Mouse (Mus musculus) gastrocnemius, postnatal 14 days (tissue): ENCODE data around the gene Tex35. TPM values are rescaled to one million over a fixed set of nuclear protein-coding genes. Genes with fewer than 3 reads are reported as not detected.

Source experiments
- DNase-seq: peaks from one replicate; pipeline ENCODE4 v3.0.0; 2021; ENCODE audit warnings: mixed read lengths
- intact Hi-C: fragments of 180-260 bp; cut with DNase I; formaldehyde crosslinking; loops from one replicate; pipeline ENCODE4 v1.15.1; 2025; ENCODE audit warnings: low total_unique reads
- total RNA-seq, 2 experiments: library from RNA; stranded (reverse); gene quantifications; 2 replicates each; pipeline ENCODE4 v1.2.3; 2021

The Tex35 gene
- total RNA-seq, 2 experiments from 2014 or later, result not detected

- intact Hi-C loops, result loop anchor here (10.0 kb wide), 1 partner anchor 188 kb away; no protein-coding TSS in a partner anchor
- DNase-seq, result peak; percentile 63
Observed at GRCm38 (mm10) chr1:157086097-157086994, 22.1 kb downstream of the Tex35 start.

GRCm38 (mm10) chr1:157082931-157083330, 25.5 kb downstream of the Tex35 start:
- DNase-seq, result no peak
- intact Hi-C loops, result loop anchor here (10.0 kb wide), 1 partner anchor 192 kb away; no protein-coding TSS in a partner anchor

DNA sequence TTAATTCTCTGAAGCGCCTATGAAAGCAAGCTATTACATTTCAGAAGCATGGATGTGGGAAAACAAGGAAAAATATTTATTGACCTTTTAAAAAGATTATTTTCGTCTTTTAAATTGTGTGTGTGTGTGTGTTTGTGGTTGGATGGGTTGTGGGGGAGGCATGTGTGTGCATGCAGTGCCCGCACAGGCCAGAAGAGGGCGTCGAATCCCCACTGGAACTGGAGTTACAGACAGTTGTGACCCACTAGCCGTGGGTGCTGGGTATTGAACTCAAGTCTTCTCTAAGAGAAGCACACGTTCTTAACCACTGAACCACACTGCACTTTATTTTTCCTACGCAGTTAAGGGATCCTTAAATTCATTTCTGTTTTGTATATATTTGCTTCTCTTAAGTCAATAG, 26.5 kb downstream of the Tex35 start:
- intact Hi-C loops, result loop anchor here (10.0 kb wide), 1 partner anchor 193 kb away; no protein-coding TSS in a partner anchor

GRCm38 (mm10) chr1:157081076-157081804, 27.2 kb downstream of the Tex35 start:
- DNase-seq, result no peak
- intact Hi-C loops, result loop anchor here (10.0 kb wide), 1 partner anchor 194 kb away; no protein-coding TSS in a partner anchor

More for the DNA sequence above, 26.5 kb downstream of the Tex35 start:
- DNase-seq, result no peak

GRCm38 (mm10) chr1:157080071-157080470, 28.4 kb downstream of the Tex35 start:
- intact Hi-C loops, result loop anchor here (10.0 kb wide), 1 partner anchor 195 kb away; no protein-coding TSS in a partner anchor

DNA sequence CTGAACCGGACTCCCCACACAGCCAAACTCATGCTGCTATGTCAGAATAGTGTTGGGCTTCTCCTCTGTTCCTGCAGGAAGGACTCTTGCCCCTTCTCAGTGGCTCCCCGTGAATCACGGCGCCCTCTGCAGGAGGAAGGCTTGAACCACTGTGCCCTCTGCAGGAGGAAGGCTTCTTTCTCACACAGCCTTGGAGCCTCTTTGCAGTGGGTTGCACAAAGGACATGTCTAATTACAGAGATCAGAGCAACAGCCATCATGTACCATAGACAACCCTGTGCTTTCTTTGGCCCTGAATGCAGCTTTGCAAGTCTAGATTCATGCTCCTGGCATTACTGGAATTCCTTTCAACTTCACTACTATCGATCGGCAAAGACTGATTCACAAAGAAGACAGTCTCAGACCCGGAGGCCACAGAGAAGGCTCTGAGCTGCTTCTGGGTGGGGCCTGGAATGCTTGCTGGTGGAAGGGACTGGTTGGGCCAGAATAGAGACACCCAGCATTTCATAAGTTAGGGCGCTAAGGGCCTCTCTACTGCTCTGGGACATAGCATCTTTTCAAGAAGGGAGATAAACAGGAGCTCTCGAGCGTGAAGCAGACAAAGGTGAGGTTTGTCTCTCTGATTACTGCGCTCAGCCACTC, 29.0 kb downstream of the Tex35 start:
- intact Hi-C loops, result loop anchor here (2.0 to 10.0 kb wide), 3 partner anchors 161 to 337 kb away; no protein-coding TSS in a partner anchor
- DNase-seq, result peak; percentile 49

More at GRCm38 (mm10) chr1:157080071-157080470, 28.4 kb downstream of the Tex35 start:
- no peak for DNase-seq

DNA sequence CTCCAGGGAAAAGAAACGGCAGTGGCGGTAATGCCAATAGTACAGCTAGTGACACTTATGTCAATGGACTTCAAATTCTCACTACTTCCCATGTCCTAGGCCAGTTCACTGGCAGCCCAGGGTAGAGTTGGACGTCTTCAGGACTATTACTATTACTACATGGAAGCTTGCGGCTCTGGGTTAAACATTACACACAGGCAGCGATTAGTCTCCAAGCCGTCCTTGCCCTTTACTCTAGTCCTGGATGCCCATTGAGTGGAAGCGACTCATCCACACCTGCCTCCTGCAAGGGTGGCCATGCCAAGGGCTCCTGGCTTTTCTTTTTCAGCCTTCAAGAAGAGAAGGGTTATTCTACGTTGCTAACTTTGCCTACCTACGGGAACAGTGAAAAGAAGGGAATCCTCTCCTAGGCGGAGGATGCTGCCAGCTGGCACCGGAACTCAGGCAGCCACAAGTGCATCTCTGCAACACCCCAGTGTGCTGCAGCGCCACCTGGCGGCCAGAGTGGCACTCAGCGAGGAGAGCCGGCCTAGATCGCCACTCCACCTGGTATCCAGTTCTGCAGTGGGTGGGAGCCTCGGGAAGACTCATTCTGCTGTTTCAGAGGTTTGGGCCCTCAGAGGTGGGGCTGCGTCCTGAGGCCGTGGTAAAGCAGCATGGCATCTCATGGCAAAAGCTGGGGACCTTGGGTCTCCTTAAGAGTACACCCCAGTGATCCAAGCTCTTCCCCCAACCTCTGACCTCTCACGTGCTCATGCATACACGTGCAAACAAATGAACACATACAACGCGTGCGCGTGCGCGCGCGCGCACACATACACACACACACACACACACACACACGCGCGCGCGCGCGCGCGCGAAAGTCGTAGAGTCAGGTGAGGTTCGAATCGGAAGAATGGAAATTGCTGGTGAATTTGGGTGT, 31.4 kb downstream of the Tex35 start:
- peak; percentile 93 for DNase-seq
- intact Hi-C loops, result loop anchor here (5.0 kb wide), 1 partner anchor 335 kb away; no protein-coding TSS in a partner anchor

GRCm38 (mm10) chr1:157076257-157076656, 32.2 kb downstream of the Tex35 start:
- intact Hi-C loops, result loop anchor here (5.0 kb wide), 1 partner anchor 334 kb away; no protein-coding TSS in a partner anchor
- peak; percentile 72 for DNase-seq

DNA sequence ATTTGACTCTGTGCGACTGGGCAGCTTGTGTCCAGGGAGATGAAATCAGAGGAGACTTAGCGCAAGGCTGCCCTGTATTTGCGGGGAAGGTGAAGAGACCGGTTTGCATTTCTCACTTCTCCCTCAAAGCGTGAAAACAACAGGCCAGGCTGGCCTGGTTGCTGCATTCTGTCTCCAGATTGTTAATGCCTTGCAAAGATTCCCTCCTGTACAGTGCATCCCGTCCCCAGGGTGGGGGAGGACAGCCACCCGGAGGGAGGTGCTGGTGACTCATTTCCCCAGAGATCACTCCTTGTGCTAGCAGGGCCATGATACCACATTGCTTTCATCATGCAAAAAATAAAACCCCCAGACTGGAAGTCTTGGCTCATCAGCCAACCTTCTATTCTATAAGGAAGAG, 33.5 kb downstream of the Tex35 start:
- intact Hi-C loops, result loop anchor here (5.0 kb wide), 1 partner anchor 333 kb away; no protein-coding TSS in a partner anchor
- DNase-seq, result peak; percentile 26

- DNase-seq, result no peak
- intact Hi-C loops, result no loop called here
Observed at GRCm38 (mm10) chr1:157074371-157074770, 34.1 kb downstream of the Tex35 start.

- intact Hi-C loops, result no loop called here
- no peak for DNase-seq
Observed at GRCm38 (mm10) chr1:157073592-157073991, 34.9 kb downstream of the Tex35 start.

GRCm38 (mm10) chr1:157069181-157069828, 39.2 kb downstream of the Tex35 start:
- no peak for DNase-seq
- intact Hi-C loops, result no loop called here

- no peak for DNase-seq
- intact Hi-C loops, result no loop called here
Observed at GRCm38 (mm10) chr1:157068316-157068715, 40.2 kb downstream of the Tex35 start.

DNA sequence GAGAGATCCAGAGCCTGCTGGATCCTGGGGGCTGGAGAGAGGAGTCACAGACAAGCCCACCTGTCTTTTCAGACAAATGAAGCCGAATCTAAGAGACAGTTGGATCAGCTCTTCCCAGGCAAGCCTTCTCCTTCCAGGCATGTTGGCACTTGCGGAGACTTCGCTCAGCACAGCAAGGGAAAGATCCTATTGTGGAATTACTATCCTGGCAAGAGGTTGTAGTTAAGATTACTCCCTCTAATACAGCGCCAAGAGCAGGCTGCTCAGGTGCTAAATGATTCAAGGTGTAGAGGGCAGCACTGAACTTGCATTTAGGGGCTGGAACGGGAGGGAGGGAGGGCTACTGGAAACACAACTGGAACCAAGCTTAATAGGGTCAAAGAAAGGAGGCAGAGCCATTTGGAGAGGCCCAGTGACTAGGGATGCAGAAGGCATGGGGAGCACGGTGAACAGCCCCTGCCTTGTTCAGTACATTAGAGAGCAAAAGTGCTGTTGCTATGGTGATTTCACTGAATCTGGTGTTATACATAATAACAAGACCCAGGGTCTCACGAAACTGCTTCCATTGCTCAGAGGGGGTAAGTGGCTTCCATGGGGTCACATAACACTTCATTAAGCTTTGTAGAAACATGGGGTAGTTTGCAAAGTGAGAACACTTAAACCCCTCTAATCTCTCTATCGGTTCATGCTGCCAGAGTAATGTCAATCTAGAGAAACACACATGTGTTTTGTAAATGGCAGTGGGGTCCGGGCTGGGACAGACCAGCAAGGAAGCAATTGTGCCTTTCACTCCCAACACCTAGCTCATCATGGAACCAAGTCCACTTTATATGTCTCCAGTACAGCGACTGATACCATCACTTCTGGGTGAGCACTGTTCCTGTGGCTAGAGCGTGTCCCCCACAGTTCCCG, 42.4 kb downstream of the Tex35 start:
- DNase-seq, result no peak
- intact Hi-C loops, result no loop called here

- intact Hi-C loops, result no loop called here
- no peak for DNase-seq
Observed at GRCm38 (mm10) chr1:157063318-157064115, 45.0 kb downstream of the Tex35 start.

DNA sequence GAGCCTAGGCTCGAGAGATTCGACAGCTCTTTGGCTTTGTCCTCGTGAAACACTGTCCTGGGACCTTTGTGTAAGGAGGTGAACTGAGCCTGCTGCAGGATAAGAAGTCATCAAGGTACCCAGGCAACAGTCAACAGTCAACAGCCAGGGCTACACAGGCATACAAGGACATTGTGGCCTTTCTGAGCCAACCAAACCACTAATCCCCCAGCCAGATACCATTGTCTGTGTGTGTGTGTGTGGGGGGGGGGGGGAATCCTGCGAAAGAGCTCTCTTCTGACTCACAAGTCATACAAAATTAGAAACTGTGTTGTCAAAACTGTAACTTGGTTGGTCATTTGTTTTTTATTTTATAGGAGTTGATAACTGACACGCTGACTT, 46.0 kb downstream of the Tex35 start:
- no peak for DNase-seq
- intact Hi-C loops, result no loop called here
